Mouse (Mus musculus): ENCODE measurements around the gene Rab40c. TPM values are rescaled to one million over a fixed set of nuclear protein-coding genes. Genes with fewer than 3 reads are reported as not detected.

Rab40c gene
- polyA plus RNA-seq, 1 experiment from 2014 or later = 52.2 TPM

DNA sequence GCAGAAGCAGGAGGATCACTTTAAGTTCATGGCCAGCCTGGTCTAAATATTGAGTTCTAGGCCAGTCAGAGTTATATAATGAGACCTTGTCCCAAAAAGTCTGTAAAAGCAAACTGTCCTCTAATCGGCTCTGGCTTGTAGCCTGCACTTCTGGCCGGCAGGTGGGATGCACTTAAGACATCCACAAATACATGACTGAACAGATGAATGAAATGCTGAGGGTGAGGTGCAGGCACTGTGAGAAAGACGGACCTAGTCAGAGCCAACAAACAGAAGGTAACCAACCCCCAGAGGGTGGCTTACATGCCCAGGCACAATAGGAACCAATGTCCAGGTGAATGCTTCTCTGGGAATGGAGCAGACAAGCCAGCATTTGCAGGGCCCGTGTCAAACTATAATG lies 5.2 kb downstream of the Rab40c start:
- H3K4me1 ChIP-seq (ENCODE audit: control insufficient read depth, insufficient read depth, low read length) = peaks cover 23% of the 10 kb centered on the region
- no peaks in the 10 kb centered on the region for H3K27me3 ChIP-seq (ENCODE audit: control insufficient read depth, insufficient read depth, low read depth, low read length)
- peaks cover 3% of the 10 kb centered on the region; the same call in 1 of the 2 replicates for H3K36me3 ChIP-seq (ENCODE audit: control insufficient read depth, insufficient read depth, low read length)
- no peak overlapping the region for H3K9ac ChIP-seq (ENCODE audit: low read depth, low read length)
- no peak overlapping the region for H3K4me2 ChIP-seq (ENCODE audit: low read length)
- no peaks in the 10 kb centered on the region for H3K9me3 ChIP-seq (replicated peaks; ENCODE audit: control insufficient read depth, low read length, poor library complexity, severe bottlenecking)
- no peak for ATAC-seq
- H3K27ac ChIP-seq (ENCODE audit: low read length) = no peak overlapping the region
- no peak overlapping the region for H3K4me3 ChIP-seq (ENCODE audit: low read depth, low read length)
- 87% methylated on average over 4 of the region's 4 CpGs for WGBS

- H3K27me3 ChIP-seq (ENCODE audit: control insufficient read depth, insufficient read depth, low read depth, low read length) = no peaks in the 10 kb centered on the region
- no peak for ATAC-seq
- H3K4me2 ChIP-seq (ENCODE audit: low read length) = no peak overlapping the region
- H3K36me3 ChIP-seq (ENCODE audit: control insufficient read depth, insufficient read depth, low read length) = peaks cover 3% of the 10 kb centered on the region; the same call in 1 of the 2 replicates
- no peak overlapping the region for H3K27ac ChIP-seq (ENCODE audit: low read length)
- no peak overlapping the region for H3K4me3 ChIP-seq (ENCODE audit: low read depth, low read length)
- no peak overlapping the region for H3K9ac ChIP-seq (ENCODE audit: low read depth, low read length)
- peaks cover 23% of the 10 kb centered on the region for H3K4me1 ChIP-seq (ENCODE audit: control insufficient read depth, insufficient read depth, low read length)
- 84% methylated on average over 1 of the region's 1 CpGs for WGBS
- no peaks in the 10 kb centered on the region for H3K9me3 ChIP-seq (replicated peaks; ENCODE audit: control insufficient read depth, low read length, poor library complexity, severe bottlenecking)
Observed at GRCm38 (mm10) chr17:25913877-25914275, 5.7 kb downstream of the Rab40c start.

DNA sequence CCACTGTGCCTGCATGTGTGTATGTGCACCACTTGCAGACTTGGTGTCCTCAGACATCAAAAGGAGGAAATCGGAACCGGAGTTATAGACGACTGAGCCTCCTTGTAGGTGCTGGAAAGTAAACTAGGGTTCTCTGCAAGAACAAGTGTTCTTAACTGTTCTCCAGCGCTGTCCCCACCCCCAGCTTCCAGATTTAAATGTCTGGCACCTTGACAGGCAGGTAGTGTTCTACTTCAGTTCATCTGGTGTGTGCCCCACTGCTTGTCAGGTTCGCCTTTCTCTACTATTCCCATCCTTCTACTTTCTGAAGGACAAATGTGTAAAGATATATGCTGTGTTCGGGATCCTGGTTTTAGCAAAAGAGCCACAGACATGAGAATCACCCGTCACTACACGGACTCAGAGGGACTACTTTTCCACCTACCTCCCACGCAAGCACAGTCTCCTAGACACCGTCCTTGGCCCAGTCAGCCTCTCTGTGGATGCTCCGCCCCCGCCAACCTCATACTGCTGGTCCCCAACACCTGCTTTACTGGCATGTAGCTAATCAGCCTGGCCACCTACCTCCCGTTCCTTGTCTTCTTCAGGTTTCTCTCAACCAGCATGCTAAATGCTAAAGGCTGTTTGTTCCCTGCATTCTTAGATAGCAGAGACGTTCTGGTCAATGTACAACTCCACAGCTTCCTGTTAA lies 6.2 kb downstream of the Rab40c start:
- Histone ChIP-seq H3K27ac (ENCODE audit: low read length) (no peak overlapping the region), H3K9ac (ENCODE audit: low read depth, low read length) (no peak overlapping the region), H3K27me3 (ENCODE audit: control insufficient read depth, insufficient read depth, low read depth, low read length) (no peaks in the 10 kb centered on the region), H3K4me1 (ENCODE audit: control insufficient read depth, insufficient read depth, low read length) (peaks cover 19% of the 10 kb centered on the region), H3K4me2 (ENCODE audit: low read length) (no peak overlapping the region), H3K9me3 (replicated peaks; ENCODE audit: control insufficient read depth, low read length, poor library complexity, severe bottlenecking) (no peaks in the 10 kb centered on the region), H3K4me3 (ENCODE audit: low read depth, low read length) (no peak overlapping the region), H3K36me3 (ENCODE audit: control insufficient read depth, insufficient read depth, low read length) (peaks cover 3% of the 10 kb centered on the region; the same call in 1 of the 2 replicates)
- 91% methylated on average over 14 of the region's 14 CpGs for WGBS
- ATAC-seq = no peak

DNA sequence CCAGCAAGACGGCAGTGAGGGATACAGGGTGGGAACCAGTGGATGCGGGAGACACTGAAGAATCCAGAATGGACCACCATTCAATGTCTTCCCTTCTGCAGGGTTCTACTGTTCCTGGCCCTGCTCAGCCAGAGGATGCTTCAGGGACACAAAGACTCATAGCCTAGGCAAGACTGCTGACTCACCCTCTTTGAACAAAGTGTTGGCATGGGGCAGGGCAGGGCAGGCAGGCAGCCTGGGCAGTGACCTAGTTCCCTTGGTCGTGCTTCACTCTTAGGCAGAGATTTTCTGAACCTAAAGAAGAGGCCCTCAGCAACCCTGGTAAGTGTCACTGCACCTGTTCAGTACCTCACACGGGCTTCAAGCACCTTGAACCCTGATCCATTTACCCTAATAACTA lies 7.7 kb downstream of the Rab40c start:
- H3K4me1 ChIP-seq (ENCODE audit: control insufficient read depth, insufficient read depth, low read length) = peaks cover 5% of the 10 kb centered on the region; the same call in 1 of the 2 replicates
- H3K27me3 ChIP-seq (ENCODE audit: control insufficient read depth, insufficient read depth, low read depth, low read length) = no peaks in the 10 kb centered on the region
- no peak overlapping the region for H3K27ac ChIP-seq (ENCODE audit: low read length)
- no peak overlapping the region for H3K9ac ChIP-seq (ENCODE audit: low read depth, low read length)
- H3K36me3 ChIP-seq (ENCODE audit: control insufficient read depth, insufficient read depth, low read length) = peaks cover 3% of the 10 kb centered on the region; the same call in 1 of the 2 replicates
- no peak for ATAC-seq
- no peak overlapping the region for H3K4me3 ChIP-seq (ENCODE audit: low read depth, low read length)
- no peaks in the 10 kb centered on the region for H3K9me3 ChIP-seq (replicated peaks; ENCODE audit: control insufficient read depth, low read length, poor library complexity, severe bottlenecking)
- H3K4me2 ChIP-seq (ENCODE audit: low read length) = no peak overlapping the region
- WGBS = 91% methylated on average over 4 of the region's 4 CpGs

DNA sequence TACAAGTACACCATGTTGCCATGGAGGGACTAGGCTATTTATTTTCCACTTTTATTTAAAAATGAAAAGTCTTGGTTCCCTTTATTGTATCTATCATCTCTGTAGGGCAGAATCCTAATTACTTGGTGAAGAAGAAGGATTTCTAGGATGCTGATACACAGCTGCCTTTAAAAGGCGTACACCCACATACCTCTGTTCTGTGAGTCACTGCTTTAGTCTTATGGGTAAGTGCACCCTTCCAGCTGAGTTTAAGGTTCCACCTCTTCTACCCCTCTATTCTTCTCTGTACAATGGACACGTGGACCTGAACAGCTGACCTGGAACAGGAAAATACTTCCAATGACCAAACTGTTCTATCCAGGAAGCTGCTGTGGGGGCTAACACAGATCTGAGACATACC lies 11.9 kb downstream of the Rab40c start:
- ATAC-seq = no peak
- H3K27me3 ChIP-seq (ENCODE audit: control insufficient read depth, insufficient read depth, low read depth, low read length) = no peaks in the 10 kb centered on the region

DNA sequence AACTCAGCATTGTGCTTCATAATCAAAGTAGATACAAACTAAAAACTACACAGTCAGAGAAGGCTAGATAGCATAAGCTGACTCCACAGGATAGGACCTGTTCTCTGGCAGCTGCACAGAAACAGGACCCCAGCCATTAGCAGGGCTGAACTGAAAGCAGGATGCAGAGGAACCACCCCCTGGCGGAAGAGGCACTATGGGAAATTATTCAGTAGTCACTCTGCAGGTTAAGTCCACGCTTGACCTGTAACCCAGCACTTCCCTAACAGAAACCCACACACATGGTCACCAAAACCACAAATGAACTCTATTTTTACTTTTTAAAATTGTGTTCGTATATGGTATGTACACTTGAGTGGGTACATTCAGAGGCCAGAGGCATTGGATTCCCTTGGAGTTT lies 16.5 kb downstream of the Rab40c start:
- no peaks in the 10 kb centered on the region; the same call in 1 of the 2 replicates for H3K36me3 ChIP-seq (ENCODE audit: control insufficient read depth, insufficient read depth, low read length)
- no peaks in the 10 kb centered on the region for H3K27me3 ChIP-seq (ENCODE audit: control insufficient read depth, insufficient read depth, low read depth, low read length)
- H3K4me3 ChIP-seq (ENCODE audit: low read depth, low read length) = no peak overlapping the region
- no peaks in the 10 kb centered on the region for H3K4me1 ChIP-seq (ENCODE audit: control insufficient read depth, insufficient read depth, low read length)
- no peak overlapping the region for H3K9ac ChIP-seq (ENCODE audit: low read depth, low read length)
- 90% methylated on average over 3 of the region's 3 CpGs for WGBS
- H3K27ac ChIP-seq (ENCODE audit: low read length) = no peak overlapping the region
- H3K4me2 ChIP-seq (ENCODE audit: low read length) = no peak overlapping the region
- H3K9me3 ChIP-seq (replicated peaks; ENCODE audit: control insufficient read depth, low read length, poor library complexity, severe bottlenecking) = no peaks in the 10 kb centered on the region
- ATAC-seq = no peak

More for the DNA sequence above, 11.9 kb downstream of the Rab40c start:
- Histone ChIP-seq H3K9ac (ENCODE audit: low read depth, low read length) (no peak overlapping the region), H3K36me3 (ENCODE audit: control insufficient read depth, insufficient read depth, low read length) (no peaks in the 10 kb centered on the region), H3K4me1 (ENCODE audit: control insufficient read depth, insufficient read depth, low read length) (no peaks in the 10 kb centered on the region), H3K9me3 (replicated peaks; ENCODE audit: control insufficient read depth, low read length, poor library complexity, severe bottlenecking) (no peaks in the 10 kb centered on the region), H3K4me3 (ENCODE audit: low read depth, low read length) (no peak overlapping the region), H3K27ac (ENCODE audit: low read length) (no peak overlapping the region), H3K4me2 (ENCODE audit: low read length) (no peak overlapping the region)
- WGBS = 83% methylated on average over 2 of the region's 2 CpGs

DNA sequence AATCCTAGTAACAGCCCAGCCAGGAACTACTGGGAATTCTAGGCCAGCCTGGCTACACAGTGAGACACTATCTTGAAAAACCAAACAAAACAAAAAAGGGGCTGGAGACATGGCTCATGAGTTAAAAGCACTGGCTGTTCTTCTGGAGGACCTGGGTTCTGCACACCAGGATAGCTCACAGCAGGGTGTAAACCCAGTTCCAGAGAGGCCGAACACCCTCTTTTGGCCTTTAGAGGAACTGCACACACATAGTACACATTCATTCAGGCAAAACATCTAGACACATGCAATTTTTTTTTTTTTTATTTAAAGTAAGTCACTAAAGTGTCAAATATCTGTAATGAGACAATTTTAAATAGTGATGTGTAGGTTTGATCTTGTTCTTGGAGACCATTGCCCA lies 19.3 kb downstream of the Rab40c start:
- 91% methylated on average over 1 of the region's 1 CpGs for WGBS
- H3K4me3 ChIP-seq (ENCODE audit: low read depth, low read length) = no peak overlapping the region
- H3K27me3 ChIP-seq (ENCODE audit: control insufficient read depth, insufficient read depth, low read depth, low read length) = no peaks in the 10 kb centered on the region
- H3K36me3 ChIP-seq (ENCODE audit: control insufficient read depth, insufficient read depth, low read length) = no peaks in the 10 kb centered on the region; the same call in 1 of the 2 replicates
- no peak overlapping the region for H3K9ac ChIP-seq (ENCODE audit: low read depth, low read length)
- H3K4me2 ChIP-seq (ENCODE audit: low read length) = no peak overlapping the region
- no peak overlapping the region for H3K27ac ChIP-seq (ENCODE audit: low read length)
- H3K9me3 ChIP-seq (replicated peaks; ENCODE audit: control insufficient read depth, low read length, poor library complexity, severe bottlenecking) = no peaks in the 10 kb centered on the region
- no peaks in the 10 kb centered on the region for H3K4me1 ChIP-seq (ENCODE audit: control insufficient read depth, insufficient read depth, low read length)
- no peak for ATAC-seq

DNA sequence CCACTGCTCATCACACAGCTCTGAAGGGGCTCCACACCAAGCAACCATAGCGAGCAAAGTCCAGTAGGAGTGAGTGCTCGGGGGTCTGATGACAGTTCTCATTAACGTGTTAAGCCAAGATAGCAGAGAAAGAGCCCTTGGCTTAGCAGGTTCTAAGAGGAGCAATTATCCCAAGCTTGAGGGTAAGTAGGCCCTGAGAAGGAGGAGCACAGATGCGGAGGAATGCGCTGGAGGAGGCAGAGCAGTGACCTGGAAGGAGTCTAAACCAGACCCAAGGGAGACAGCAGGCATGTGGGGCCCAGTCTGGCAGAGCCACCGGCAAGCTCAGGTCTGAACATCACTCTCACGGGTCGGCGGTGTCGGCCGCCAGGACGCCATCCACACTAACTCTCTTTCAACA lies 23.6 kb downstream of the Rab40c start:
- Histone ChIP-seq H3K36me3 (ENCODE audit: control insufficient read depth, insufficient read depth, low read length) (no peaks in the 10 kb centered on the region; the same call in 1 of the 2 replicates), H3K9me3 (replicated peaks; ENCODE audit: control insufficient read depth, low read length, poor library complexity, severe bottlenecking) (no peaks in the 10 kb centered on the region), H3K27ac (ENCODE audit: low read length) (no peak overlapping the region), H3K4me3 (ENCODE audit: low read depth, low read length) (no peak overlapping the region), H3K4me1 (ENCODE audit: control insufficient read depth, insufficient read depth, low read length) (peaks cover 4% of the 10 kb centered on the region; the same call in 1 of the 2 replicates), H3K27me3 (ENCODE audit: control insufficient read depth, insufficient read depth, low read depth, low read length) (no peaks in the 10 kb centered on the region), H3K4me2 (ENCODE audit: low read length) (no peak overlapping the region), H3K9ac (ENCODE audit: low read depth, low read length) (no peak overlapping the region)
- 52% methylated on average over 12 of the region's 12 CpGs for WGBS
- ATAC-seq = no peak

- 34% methylated on average over 2 of the region's 2 CpGs for WGBS
- Histone ChIP-seq H3K4me3 (ENCODE audit: low read depth, low read length) (no peak overlapping the region), H3K9me3 (replicated peaks; ENCODE audit: control insufficient read depth, low read length, poor library complexity, severe bottlenecking) (no peaks in the 10 kb centered on the region)
Observed at GRCm38 (mm10) chr17:25895415-25895814, 24.1 kb downstream of the Rab40c start.

More at GRCm38 (mm10) chr17:25895415-25895814, 24.1 kb downstream of the Rab40c start:
- no peak overlapping the region for H3K9ac ChIP-seq (ENCODE audit: low read depth, low read length)
- H3K4me2 ChIP-seq (ENCODE audit: low read length) = no peak overlapping the region
- no peaks in the 10 kb centered on the region; the same call in 1 of the 2 replicates for H3K36me3 ChIP-seq (ENCODE audit: control insufficient read depth, insufficient read depth, low read length)
- ATAC-seq = no peak
- no peaks in the 10 kb centered on the region for H3K27me3 ChIP-seq (ENCODE audit: control insufficient read depth, insufficient read depth, low read depth, low read length)
- no peak overlapping the region for H3K27ac ChIP-seq (ENCODE audit: low read length)
- peaks cover 4% of the 10 kb centered on the region; the same call in 1 of the 2 replicates for H3K4me1 ChIP-seq (ENCODE audit: control insufficient read depth, insufficient read depth, low read length)
